Mouse (Mus musculus) heart, postnatal 36 days (tissue): ENCODE results near the gene Cdyl. TPM values are rescaled to one million over a fixed set of nuclear protein-coding genes. Genes with fewer than 3 reads are reported as not detected.
A peak's percentile ranks its signal among the peaks of the same experiment; 100 is the strongest.

Source experiments
- DNase-seq, 2 experiments: peaks; one replicate each; pipeline ENCODE4 v3.0.0; 2021 to 2022
- intact Hi-C: fragments of 180-260 bp; cut with DNase I; formaldehyde crosslinking; loops from one replicate; pipeline ENCODE4 v1.15.1; 2025
- total RNA-seq, 2 experiments: library from RNA; stranded (reverse); gene quantifications; 2 replicates each; pipeline ENCODE4 v1.2.3; 2021

The Cdyl gene
- total RNA-seq, 2 experiments from 2014 or later, result 10.0 to 10.8 TPM

GRCm38 (mm10) chr13:35755655-35756283 lies 96.1 kb downstream of the Cdyl start:
- DNase-seq, result no peak
- intact Hi-C loops, result no loop called here

DNA sequence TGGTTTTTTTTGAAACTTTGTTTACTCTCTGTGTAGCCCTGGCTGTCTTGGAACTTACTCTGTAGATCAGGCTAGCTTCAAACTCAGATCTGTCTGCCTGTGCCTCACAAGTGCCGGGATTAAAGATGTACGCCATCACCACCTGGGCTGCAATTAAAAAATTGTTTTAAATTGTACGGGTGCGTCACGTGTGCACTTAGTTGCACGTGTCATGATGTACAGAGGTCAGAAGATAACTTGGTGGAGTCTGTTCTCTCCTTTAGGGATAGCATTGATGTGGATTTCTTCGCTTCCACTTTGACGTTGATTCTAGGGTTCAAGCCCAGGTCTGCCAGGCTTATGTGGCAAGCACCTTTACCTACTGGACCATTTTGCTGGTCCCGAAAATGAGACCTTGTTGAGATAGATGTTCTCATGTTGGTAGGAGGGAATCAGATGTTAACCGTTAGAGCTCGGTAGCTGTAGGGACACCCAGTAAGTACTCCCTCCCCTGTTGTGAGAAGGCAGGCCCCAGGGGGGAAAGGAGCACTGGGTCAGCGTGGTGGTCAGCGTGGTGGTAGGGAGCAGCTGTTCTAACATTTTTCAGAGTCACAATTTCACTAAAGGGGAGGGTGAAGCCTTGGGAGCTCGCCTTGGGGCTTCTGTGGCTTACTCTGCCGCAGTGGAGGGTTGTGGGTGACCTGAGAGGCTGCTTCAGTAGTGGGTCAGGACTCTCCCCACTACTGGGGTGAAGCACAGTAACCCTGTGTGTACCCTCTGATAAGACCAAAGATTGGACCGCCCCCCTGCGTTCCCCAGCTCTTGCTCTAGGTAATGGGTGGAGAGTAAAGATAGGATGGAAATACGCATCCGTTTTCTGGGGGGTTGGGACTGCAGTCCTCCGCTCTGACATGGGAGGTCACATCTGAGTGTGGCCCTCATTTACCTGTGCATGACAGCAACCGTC lies 97.0 kb downstream of the Cdyl start:
- intact Hi-C loops, result no loop called here
- DNase-seq, result no peak

DNA sequence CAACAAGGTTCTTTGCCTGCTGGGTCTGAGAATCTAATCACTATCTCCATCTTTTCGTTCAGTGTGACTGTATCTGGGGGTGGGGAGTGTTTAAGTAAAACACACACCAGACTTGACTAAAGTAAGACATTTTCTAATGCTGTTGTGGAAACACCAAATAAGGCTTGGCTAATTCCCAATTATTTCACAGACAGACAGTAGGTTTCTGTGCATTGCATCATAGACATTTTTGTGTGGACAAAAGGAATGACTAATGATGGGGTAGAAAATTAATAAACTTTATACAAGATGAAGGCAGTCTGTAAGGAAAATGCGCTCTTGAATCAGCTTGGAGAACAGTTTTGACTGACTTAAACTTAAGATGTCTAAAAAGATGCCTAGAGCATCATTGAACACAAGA lies 100.7 kb downstream of the Cdyl start:
- DNase-seq, result no peak
- intact Hi-C loops, result no loop called here

DNA sequence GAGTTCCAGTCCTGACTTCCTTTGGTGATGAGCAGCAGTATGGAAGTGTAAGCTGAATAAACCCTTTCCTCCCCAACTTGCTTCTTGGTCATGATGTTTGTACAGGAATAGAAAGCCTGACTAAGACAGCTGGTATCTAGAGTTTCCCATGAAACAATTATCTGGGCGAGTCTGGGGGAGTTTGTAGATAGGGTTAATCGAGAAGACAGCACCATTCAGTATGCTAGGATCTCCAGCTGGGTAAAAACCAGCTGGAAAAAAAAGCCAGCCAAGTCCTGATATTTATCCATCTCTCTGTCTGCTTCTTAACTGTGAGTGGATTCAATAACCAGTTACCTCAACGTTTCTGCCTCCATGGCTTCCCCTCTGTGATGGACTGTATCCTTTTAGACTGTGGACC lies 104.9 kb downstream of the Cdyl start:
- intact Hi-C loops, result no loop called here
- DNase-seq, result no peak

GRCm38 (mm10) chr13:35765817-35766216 lies 106.2 kb downstream of the Cdyl start:
- no peak for DNase-seq
- intact Hi-C loops, result no loop called here

- intact Hi-C loops, result no loop called here
These were observed 110.0 kb downstream of the Cdyl start for GRCm38 (mm10) chr13:35769673-35770072.

DNA sequence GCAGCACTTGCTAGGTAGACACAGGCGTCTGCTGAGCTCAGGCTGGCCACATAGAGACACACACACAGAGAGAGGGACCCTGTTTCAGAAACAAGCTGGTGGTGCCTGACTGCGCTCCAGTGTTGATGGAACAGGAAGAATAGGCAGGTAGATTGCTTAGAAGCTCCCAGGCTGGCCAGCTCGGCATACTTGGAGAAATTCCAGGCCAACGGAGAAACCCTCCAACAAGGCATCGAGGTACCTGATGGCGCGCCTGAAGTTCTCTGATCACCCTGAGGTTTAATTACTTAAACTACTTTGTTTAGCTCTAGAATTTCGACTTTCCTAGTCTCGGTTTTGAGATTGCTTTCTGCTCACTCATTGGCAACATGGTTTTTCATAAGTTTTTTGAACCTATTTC lies 110.8 kb downstream of the Cdyl start:
- intact Hi-C loops, result no loop called here
- DNase-seq, result no peak

More at GRCm38 (mm10) chr13:35769673-35770072, 110.0 kb downstream of the Cdyl start:
- no peak for DNase-seq

GRCm38 (mm10) chr13:35771968-35772382 lies 112.3 kb downstream of the Cdyl start:
- peak in 1 of 2 experiments; percentile 49 for DNase-seq
- intact Hi-C loops, result no loop called here

DNA sequence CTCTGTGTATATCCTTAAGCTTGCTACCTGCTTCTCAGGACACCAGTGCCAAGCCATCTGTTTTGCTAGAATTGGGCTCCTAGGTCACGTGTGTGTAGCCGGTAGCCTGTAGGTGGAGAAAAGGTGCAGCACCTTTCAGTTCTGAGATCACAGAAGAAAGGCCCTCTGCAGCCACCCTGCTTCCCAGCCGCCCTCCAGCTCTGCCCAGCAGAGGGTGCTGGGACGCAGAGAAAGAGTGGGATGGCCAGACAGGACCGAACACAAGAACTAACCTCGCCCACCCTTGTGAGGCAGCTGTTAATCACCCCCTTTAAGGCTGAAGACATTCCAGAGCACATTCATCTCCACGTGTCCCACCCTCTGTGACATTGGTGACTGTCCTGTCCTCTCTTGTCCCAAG lies 114.1 kb downstream of the Cdyl start:
- DNase-seq, result peak; percentile 33 to 35
- intact Hi-C loops, result loop anchor here (1.0 kb wide), 1 partner anchor 174 kb away; no protein-coding TSS in a partner anchor

GRCm38 (mm10) chr13:35776123-35776522 lies 116.5 kb downstream of the Cdyl start:
- DNase-seq, result no peak
- intact Hi-C loops, result no loop called here

DNA sequence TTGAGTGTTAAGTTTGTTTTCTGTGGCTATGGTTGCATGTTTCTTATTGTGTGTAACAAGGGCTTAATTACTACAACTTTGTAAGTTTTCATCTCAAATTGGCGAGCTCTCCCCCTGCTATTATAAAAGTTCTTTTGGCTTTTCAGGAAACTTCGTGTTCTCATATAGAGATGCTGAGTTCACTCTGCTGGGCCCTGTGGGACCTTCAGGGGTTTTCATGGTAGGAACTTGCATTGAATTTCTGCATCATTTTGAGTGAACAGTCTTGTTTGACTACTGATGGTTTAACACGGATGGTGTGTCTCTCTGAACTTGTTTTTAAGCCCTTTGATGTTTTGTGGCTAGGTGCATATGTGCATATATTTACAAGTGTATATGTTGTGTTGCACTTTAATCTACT lies 121.1 kb downstream of the Cdyl start:
- intact Hi-C loops, result loop anchor here (5.0 kb wide), 1 partner anchor 748 kb away; no protein-coding TSS in a partner anchor
- DNase-seq, result no peak

- intact Hi-C loops, result loop anchor here (5.0 kb wide), 1 partner anchor 749 kb away; no protein-coding TSS in a partner anchor
- DNase-seq, result no peak
These were observed 122.1 kb downstream of the Cdyl start for GRCm38 (mm10) chr13:35781755-35782154.

DNA sequence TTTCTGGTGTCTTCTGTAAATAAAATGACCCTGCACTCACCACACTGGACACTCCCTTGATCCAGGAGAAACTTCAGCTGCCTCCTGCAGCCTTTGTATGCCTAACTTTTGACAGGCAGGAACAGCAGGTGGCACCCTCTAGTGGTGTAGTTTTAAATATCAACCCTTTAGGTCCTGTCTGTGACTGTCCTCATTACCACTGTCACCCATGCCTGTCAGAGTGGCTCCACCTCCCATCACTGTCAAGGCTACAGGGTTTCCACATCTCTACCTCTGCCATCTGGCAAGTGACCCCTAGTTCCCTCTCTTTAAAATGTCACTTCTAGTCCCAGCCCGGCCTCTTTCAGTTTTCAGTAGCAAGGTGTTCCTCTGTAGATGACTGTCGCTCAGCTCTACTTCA lies 123.3 kb downstream of the Cdyl start:
- intact Hi-C loops, result loop anchor here (5.0 kb wide), 1 partner anchor 751 kb away; no protein-coding TSS in a partner anchor
- peak; percentile 24 to 54 for DNase-seq

GRCm38 (mm10) chr13:35783576-35783975 lies 123.9 kb downstream of the Cdyl start:
- intact Hi-C loops, result loop anchor here (5.0 kb wide), 1 partner anchor 751 kb away; no protein-coding TSS in a partner anchor
- no peak for DNase-seq

DNA sequence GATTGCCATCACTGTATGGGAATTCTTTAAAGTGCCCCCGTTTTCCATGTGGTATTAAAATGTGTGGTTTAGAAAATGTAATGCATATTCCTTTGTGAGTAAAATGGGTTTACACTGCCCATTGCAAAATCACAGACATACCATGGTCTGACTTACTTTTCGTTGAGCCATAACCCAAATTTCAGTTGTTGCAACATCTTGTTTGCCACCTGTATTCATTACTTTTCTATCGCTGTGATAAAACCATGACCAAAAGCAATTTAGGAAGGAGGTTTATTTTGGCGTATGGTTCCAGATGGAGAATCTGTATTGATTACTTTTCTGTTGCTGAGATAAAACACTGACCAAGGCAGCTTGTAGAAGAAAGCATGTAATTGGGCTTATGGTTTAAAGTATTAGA lies 124.6 kb downstream of the Cdyl start:
- DNase-seq, result no peak
- intact Hi-C loops, result loop anchor here (5.0 kb wide), 1 partner anchor 752 kb away; no protein-coding TSS in a partner anchor

DNA sequence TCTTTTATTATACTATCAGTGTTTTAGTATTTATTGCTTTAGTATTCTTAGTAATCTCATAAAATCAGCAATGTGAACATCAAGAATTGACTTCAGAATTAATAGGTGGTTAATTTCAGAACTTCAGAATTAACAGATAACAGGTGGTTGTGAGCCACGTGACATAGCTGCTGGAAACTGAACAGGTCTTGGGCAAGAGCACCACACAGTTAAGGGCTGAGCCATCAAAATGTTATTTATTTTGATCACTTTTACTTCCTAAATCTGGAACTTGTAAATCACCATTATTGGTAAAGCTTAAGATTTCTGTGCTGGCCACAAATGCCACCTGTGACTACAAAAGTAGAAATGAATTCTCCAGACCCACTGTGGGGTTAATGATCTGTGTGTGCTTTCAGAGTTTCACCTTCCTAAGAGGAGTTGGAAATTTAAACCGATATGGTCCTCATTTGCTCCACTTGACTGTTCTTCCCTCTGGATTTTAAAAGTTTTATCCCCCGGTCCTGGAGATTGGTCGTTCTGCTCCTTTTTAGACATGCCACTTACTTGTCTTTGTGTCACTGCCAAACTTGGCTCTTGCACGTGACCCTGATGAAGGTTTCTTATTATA lies 125.8 kb downstream of the Cdyl start:
- no peak for DNase-seq
- intact Hi-C loops, result no loop called here

- intact Hi-C loops, result no loop called here
- DNase-seq, result no peak
These were observed 127.2 kb downstream of the Cdyl start for GRCm38 (mm10) chr13:35786726-35787399.

DNA sequence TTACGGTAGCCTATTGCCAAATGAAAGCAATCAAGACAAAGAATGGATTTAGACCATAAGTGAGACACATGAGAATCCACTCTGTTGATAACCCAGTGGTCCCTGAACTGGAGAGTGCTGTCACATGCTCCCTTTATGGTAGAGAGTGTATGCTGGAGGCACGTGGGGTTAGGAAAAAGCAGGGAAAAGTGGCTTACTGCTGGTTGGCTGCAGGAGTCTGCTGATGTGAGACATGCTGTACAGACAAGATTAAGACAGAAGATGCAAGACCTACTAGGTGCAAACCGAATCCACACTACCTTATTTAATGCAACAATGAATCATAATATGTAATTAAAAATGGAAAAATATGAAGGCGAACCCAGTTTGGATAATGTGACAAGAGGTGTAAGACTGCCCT lies 129.9 kb downstream of the Cdyl start:
- DNase-seq, result no peak
- intact Hi-C loops, result no loop called here

DNA sequence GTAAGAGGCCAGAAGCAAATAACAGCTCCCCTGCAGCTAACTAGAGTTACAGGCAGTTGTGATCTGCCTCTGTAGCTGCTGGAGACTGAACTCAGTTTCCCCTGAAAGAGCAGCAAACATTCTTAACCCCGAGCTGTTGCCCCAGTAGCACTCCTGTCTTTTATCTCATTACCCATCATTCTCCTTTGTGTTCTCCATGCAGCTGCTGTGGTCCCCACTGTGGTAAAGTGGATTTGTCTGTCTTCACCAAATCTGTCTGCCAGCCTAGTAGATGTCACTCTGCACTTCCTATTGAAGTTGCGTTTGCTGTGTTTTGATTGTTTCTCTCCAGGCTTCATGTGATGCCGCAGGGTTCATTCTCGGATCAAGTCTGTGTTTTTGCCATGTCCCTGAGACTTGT lies 130.8 kb downstream of the Cdyl start:
- intact Hi-C loops, result loop anchor here (5.0 kb wide), 1 partner anchor 117 kb away; the partner anchor contains the start of gene Rpp40
- no peak for DNase-seq

DNA sequence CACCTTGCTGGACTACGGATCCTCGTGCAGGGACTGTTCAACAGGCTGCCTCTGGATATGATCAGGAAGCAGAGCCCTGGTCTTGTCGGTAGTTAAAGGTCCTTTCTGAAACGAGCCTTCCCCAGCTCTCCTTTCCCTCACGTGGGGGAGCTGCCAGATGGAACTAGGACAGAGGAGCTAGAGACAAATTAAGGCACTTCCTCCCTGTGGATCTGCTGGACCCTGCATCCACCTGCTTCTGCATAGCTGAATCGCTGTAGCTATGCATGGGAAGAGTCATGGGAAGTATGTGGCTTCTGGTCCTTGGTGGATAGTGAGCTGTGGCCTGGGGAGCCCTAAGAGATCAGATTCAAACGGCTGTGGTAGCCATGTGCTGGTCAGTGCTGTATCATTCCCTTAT lies 134.7 kb downstream of the Cdyl start:
- DNase-seq, result no peak
- intact Hi-C loops, result loop anchor here (5.0 kb wide), 1 partner anchor 113 kb away; the partner anchor contains the start of gene Rpp40
